Mouse (Mus musculus) lung, postnatal 10 days (tissue): ENCODE results near the gene Rpl34.

Source experiments
- DNase-seq: peaks from one replicate; pipeline ENCODE4 v3.0.0; 2021

Gene Rpl34

GRCm38 (mm10) chr3:130710103-130710502 lies 20.1 kb downstream of the Rpl34 start:
- no peak for DNase-seq

DNA sequence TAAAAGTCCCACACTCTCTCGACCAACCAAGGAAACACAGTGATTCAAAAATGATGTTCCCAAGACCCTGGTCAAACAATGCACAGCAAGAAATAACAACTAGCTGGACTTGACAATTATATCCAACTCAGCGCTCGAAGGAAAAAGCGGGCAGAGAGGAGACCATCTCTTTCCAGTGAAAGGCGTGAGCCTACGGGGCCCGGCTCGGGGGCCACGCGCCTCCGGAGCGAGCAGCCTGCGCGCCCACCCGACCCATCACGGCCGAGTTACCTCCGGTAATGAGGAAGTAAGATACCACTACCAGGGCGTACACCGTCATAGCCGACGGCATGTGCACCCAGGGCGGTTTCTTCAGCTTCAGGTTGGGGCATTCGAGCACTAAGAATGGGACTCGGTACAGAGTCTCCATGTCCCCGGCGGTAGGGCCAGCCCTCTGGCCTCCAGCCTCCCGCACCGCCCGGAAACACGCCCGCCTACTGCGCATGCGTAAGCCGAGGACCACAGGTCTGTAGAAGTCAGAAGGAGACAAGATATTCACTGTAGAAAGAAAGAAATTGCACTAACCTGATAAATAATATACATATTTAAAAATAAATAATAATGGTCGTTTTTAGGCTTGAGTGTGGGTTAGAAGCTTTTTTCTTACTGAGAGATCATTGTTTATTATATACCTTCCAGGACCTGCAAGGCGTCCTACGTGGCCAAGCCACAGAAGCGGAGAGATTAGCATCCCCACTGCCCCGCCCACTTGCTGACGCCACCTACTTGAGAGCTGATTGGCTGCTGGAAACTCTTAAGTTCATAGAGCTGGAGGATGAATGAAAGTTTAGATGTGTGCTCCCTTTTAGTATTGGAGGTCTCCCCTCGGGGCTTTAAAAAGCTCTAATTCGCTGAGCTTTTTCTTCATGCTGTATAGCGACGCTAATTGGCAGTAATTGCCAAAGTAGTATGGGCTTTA lies 21.0 kb downstream of the Rpl34 start, which contains the start of gene Ostc:
Gene Ostc, minus strand, starts transcription at position 478 of the 958 bp plus-strand sequence.
- DNase-seq, result peak; percentile 99

- DNase-seq, result peak; percentile 25
These were observed 21.7 kb downstream of the Rpl34 start for GRCm38 (mm10) chr3:130708529-130708928.

DNA sequence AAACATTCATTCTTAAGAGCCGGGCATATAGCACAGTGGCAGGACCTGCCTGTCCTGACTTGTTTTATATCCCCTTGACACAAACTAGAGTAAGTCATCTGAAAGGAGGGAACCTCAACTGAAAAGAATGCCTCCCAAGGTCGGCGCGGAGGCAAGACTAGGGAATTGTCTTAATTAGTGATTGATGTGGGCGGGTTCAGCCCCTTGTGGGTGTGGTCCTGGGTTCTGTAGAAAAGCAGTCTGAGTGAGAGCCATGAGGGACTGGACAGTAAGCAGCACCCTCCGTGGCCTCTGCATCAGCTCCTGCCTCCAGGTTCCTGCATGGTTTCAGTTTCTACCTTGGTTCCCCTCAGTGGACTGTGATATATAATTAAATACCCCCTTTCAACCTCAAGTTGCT lies 27.9 kb downstream of the Rpl34 start:
- DNase-seq, result no peak

DNA sequence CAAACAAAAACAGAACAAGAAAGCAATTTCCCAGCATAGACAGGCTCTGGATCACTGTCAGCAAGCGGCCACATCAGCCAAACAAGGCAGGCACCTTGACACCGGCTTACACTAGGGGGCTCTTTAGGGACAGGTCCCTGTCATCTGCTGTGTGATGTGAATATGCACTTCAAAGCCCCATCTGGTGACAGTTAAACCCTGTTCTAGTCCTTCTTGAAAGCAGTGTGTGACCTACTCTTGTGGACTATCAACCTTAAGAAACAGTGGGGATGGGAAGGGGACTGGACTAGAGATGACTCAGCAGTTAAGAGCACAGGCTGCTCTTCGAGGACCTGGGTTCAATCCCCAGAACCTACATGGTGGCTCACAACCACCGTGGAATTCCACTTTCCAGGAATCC lies 32.6 kb downstream of the Rpl34 start:
- no peak for DNase-seq

DNA sequence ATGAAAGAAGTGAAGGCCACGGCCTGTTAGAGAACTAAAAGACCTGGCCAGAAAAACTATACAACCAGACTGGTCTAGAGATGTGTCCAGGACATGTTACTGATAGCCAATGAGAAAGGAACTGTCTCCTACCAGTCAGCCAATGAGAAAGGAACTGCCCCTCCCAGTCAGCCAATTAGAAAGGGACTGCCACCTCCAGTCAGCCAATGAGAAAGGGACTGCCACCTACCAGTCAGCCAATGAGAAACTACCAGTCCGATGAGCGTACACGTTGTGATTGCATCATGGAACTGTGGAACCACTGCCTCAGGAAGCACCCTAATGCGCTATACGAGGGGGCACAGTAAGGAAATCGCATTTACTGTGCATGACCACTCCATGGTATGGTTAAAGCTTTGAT lies 35.5 kb downstream of the Rpl34 start:
- DNase-seq, result no peak

- no peak for DNase-seq
These were observed 36.1 kb downstream of the Rpl34 start for GRCm38 (mm10) chr3:130694041-130694593.

GRCm38 (mm10) chr3:130691596-130692170 lies 38.5 kb downstream of the Rpl34 start:
- no peak for DNase-seq

- peak; percentile 64 for DNase-seq
These were observed 39.2 kb downstream of the Rpl34 start for GRCm38 (mm10) chr3:130690834-130691595.

GRCm38 (mm10) chr3:130689630-130690029 lies 40.6 kb downstream of the Rpl34 start:
- DNase-seq, result peak; percentile 82

- no peak for DNase-seq
These were observed 43.1 kb downstream of the Rpl34 start for GRCm38 (mm10) chr3:130687051-130687450.

- DNase-seq, result no peak
These were observed 45.2 kb downstream of the Rpl34 start for GRCm38 (mm10) chr3:130685014-130685366.

DNA sequence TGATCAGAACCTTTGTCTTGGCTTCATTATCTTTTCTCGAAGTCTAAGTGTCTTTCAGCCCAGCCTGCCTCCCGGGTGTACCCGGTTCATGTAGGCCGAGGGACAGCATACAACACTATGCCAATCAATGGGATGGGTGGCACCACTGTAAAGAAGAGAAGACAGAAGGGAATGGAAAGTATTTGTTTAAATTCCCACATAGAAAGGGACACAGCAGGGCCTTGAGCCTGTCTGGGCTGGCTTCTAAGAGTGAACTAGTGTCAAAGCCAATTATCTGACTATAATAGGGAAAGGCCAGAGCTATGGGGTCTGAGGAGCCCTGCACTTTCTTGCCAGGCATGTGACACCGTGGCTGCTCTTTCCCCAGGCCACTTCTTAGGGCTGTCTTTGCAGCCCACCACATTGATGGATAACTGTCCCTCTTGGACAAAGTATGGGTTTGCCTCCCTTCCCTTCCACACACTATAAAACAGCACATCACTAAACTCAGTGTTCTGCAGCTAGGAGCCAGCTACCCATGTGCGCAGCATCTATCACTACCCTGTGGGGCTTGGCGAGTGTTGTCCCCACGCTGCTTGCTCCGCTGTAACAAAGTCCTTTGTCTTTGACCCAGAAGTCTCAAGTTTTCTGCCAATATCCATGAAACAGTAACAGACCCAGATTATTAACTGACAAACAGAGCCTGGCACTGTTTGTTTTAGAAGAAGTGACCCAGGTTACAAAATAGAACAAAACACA lies 45.8 kb downstream of the Rpl34 start:
- DNase-seq, result no peak

GRCm38 (mm10) chr3:130683836-130684235 lies 46.4 kb downstream of the Rpl34 start:
- DNase-seq, result no peak

- DNase-seq, result no peak
These were observed 48.0 kb downstream of the Rpl34 start for GRCm38 (mm10) chr3:130682183-130682582.

GRCm38 (mm10) chr3:130681226-130681625 lies 49.0 kb downstream of the Rpl34 start:
- DNase-seq, result no peak

DNA sequence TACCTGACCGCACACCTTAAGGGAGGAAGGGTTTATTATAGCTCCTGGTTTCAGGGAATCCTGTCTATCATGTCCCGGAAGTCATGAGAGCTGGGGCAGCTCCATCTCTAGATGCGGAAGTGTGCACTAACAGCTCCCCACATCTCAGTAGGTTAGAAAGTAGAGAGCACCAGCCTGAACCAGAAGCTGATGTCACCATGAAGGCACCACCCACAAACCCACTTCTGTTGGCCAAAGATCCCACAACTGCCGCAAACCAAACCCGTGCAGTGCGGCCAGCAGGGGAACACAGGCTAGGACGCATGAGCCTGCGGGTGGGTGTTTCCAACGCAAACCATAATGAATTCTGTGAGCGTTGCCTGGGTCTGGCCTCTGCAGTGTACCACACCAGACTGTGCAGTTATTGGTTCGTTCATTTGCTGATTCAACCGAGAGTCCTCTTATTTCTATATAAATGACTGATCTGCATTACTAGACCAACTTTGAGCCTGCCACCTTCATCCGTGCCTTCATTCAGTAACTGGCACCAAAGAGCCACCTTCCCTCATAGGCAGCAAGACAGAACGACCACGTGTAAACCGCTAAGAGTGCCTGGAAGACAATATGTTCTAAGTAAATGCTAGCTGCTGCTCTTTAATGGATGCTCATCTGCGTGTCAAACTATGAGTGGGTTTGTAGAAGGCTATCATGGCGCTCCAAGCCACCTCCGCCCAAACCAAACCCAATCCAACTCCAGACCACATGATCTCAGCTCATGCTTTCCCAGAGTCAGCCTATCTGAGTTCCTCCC lies 52.3 kb downstream of the Rpl34 start:
- no peak for DNase-seq
